Mouse (Mus musculus) cerebellum, adult 8-10 months (tissue): ENCODE measurements around the gene Satb2.
A peak's percentile ranks its signal among the peaks of the same experiment; 100 is the strongest.

ENCODE experiments used
- DNase-seq: peaks from one replicate; pipeline ENCODE4 v3.0.0; 2022

Gene Satb2

DNA sequence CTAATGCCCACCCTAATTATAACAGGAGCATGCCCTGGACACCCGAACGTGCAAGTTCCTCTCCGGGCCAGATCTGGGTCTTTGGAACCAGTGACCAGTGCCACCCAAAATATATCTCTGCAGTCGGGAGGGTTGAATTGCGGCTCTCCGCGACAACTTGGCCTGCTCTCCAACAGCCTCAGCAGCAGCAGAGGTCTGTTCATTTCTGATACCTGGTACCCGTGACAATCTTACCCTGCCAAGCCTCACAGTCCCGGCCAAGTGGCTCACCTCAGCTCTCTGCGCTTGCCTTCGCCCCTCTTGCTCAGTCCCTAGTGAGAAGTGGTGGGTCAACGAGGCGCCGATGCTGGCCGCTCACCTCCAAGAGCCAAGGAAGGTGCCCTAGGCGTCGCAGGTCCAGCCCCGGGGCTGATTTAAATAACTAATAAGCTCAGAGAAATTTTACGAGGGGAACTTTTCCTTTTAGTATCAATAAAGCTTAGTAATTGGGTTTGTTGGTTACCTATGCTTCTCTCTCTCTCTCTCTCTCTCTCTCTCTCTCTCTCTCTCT, at the start of gene Satb2:
Satb2 (minus strand) TSS at position 500 of the 550 bp plus-strand sequence.
- DNase-seq = no peak

DNA sequence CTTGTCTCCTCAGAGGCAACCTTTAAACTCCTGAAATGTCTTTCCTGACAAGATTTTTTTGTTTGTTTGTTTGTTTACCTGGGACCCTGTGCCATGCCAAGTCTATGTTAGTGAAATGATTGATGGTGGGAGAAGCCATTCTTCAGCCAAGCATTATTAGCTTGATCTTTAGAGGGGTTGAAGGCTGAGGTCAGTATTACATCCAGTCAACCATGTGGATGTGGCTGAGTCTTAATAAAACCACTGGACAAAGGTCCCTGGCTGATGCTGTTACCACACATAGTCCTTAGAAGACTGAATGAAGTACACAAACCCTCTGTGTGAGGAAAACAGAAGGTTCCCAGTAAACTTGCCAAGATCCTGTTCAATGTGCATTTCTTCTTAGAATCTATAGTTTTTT, 40.5 kb upstream of the Satb2 start:
- DNase-seq = no peak

DNA sequence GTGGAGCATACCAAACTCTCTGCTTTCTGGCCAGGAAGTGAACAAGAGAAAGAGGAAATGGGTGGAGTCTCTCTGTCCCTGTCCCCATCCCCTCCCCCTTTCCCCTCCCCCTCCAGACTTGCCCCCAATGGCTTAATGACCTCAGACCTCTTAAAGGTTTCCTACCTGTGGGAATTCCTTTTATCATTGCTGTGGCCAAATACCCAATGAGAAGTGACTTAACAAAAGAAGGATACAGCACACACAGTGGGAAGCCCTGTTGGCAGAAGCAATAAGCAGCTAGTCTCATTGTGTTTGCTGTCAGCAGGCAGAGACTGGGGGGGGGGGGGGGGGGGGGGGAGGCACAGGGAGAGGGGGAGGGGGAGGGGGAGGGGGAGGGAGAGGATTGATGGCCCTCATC, 35.4 kb upstream of the Satb2 start:
- no peak for DNase-seq

- DNase-seq = no peak
Measured at GRCm38 (mm10) chr1:57009171-57009570, 30.7 kb upstream of the Satb2 start.

DNA sequence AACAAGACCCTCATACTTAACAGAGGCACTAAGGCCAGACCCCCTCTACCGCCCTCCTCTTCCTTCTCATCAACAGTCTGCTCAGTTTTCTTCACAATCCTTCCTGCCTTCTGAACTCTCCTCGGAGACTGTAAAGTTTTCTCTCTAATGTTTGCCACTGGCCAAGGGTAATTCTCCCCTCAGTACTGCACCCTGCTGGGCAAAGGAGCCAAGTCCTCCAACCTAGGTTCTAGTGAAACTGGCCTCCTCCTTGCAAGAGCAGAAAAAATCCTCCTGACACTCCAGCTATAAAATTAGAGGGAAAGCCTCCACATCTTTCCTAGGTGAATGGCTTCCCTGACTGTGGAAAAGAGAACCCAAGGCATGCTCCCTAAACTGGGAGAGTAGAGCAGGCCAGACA, 16.6 kb upstream of the Satb2 start:
- DNase-seq = no peak

- DNase-seq = no peak
Measured at GRCm38 (mm10) chr1:56992310-56992709, 13.9 kb upstream of the Satb2 start.

DNA sequence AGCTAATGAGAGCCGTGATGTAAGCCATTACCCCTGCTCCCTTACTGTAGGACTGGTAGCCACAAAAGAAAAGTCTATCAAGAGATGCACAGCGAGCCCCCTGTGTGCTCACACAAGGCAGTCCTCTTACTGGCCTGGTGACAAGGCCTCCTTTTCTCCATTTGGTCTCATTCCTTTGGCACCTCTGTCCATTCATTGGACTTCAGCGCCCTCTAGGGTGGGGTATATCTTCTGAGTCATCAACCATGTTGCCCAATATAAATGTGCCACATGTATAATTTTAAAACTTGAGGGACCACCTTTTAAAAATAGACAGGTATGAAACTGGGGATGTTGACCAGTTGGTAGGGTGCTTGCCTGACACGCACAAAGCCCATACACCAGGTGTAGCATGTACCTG, 13.2 kb upstream of the Satb2 start:
- no peak for DNase-seq

- DNase-seq = no peak
Measured at GRCm38 (mm10) chr1:56984483-56984810, 6.0 kb upstream of the Satb2 start.

DNA sequence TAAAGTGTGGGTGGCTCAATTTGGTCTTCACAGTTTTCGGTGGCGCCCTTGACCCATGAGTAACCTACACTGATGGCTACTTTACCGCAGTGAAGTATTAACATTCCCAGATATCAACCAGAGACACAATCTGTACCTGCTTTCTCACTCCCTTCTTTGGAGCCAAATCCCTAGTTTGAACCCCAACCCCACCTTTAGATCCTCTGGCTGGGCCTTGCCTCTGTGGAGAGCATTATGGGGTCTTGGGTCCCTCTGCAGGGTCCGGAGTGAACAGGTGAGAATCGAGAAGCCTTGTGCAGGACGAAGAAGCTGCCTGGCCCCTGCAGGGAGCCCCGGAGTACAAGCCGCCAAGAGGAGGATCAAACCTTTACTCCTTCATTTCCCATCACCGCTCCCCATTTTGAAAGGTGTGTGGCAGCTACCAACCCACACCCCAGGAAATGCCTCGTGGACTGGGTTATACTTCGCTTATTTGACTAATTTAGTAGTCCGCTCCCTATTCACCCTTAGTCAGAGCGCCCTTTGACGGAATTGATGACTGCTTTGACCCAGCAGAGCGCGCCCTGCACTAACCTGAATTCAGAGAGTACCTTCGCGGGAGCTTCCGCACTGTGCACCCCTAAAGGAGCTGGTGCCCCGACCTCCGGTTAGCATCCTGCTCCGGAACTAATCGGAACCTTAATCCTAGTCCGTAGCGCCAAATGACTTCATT, 5.5 kb upstream of the Satb2 start:
- no peak for DNase-seq

- DNase-seq = no peak
Measured at GRCm38 (mm10) chr1:56983100-56983590, 4.7 kb upstream of the Satb2 start.

- no peak for DNase-seq
Measured at GRCm38 (mm10) chr1:56982631-56983030, 4.2 kb upstream of the Satb2 start.

GRCm38 (mm10) chr1:56981947-56982555, 3.6 kb upstream of the Satb2 start:
- no peak for DNase-seq

- no peak for DNase-seq
Measured at GRCm38 (mm10) chr1:56981508-56981907, 3.1 kb upstream of the Satb2 start.

DNA sequence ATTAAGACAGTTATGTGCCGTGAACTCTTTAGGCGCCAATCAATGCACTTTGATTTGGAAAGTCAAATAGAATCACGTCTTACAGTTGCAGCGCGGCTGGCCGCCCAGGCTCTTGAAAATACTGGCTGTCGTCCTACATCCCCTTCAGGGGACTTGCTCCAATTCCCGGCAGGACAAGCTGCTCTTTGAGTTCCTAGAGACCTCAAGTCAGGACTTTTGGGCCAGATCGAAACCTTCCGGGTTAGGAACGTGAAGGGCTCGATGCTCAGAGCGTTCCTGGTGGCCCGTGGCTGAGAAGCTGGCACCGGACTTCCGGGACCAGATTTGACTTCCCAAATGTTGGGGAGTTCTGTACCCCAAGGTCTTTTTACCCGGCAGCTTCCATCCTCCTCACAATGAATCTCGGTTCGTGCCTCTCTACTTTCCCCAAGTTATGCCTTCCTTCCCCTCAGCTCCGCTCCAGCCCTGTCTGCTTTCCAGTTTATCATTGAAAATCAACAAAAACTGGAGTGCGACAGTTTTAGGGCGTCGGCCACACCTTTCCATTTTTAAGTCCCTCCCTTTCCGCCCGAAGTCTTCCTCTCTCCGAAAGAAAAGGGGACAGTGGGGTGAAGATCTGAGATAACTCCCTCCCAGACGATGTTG, 2.3 kb upstream of the Satb2 start:
- no peak for DNase-seq

- no peak for DNase-seq
Measured at GRCm38 (mm10) chr1:56979531-56980395, 1.3 kb upstream of the Satb2 start.

DNA sequence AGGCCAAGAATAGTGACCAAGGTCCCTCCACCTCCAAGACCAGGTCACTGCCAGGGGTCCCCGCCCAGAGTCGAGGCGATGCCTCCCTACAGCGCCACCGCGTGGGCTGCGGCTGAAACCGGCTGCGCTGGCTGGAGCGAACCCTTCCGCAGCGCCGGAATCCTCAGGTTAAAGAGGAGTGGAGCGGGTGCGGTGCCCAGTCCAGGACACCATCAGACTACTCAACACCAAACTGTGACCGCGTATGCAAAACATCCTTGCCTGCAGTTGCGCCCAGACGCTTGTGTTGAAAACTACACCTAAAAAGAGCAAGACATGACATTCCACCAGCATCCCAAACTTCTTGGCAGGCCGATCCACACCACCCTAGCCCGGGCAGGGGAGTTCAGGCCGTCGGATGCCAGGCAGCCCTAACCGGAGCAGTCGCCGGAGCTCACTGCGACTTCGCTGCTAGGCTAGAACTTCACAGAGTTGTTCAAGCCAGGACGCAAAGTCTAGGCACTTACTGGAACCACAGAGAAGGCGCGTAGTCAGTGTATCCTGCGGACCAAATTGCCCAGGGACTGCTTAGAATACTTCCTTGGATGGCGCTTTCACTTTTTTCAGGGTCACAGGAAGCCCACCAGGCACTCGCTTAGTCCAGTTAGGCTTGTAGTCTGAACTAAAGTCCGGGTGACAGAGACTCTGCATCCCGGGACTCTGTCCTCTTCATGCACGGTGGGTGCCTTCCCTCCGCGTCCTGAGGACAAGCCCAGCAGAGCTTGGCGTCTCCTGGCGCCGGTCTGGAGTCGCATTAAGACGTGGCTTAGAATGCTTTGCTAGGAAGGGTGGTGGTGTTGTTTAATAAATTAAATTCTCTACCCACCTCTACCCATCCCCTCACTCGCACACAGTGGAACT, 999 bp downstream of the Satb2 start:
- DNase-seq = peak; percentile 57

DNA sequence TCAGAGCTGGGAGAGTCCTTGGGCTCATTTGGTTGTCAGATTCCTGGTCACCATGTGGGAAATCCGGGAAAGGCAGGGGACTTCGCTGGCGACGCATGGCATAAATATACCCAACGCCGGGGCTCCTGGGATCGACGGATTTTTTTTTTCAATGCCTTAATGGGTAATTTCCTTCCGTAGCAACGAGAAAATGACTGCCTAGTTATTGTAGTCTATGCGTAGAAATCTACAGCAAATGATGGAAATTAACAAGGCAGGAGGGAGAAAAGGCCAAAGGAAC, 1.7 kb downstream of the Satb2 start:
- no peak for DNase-seq

DNA sequence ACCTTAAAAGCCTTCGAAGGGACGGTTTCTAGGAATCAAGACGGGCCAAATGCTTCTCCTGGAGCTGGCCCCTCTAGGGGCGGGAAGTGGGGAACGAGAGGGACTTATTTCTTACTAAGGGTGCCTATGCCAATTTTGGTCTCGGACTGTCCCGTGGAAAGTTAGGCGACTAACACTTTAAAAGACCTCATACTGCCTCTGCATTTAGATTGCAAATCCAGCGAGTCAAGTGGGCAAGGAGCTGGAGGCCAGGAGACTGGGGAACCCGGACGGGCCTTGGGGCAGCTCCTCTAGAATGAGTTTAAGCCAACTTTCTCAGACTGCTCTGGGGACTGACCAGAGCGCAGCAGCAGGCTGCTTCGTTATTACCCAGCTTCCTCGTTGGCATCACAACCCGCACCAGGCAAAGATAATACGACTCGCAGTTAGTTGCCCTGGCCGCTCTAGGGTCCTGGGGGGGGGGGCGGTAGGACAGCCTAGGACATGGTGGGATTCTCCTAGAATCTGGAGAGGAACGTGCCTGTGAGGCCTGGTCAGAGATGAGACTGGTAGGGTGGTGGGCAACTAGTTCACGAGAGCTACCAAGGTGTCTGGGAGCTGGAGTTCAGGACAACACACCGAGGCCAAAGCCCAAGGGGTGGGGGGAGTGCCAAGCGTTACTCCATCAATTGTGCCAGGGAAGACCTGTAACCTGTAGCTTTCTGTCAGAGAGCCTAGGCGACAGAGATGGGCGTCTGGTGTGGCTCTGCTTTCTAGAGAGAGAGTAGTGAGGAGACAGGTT, 2.2 kb downstream of the Satb2 start:
- DNase-seq = no peak

DNA sequence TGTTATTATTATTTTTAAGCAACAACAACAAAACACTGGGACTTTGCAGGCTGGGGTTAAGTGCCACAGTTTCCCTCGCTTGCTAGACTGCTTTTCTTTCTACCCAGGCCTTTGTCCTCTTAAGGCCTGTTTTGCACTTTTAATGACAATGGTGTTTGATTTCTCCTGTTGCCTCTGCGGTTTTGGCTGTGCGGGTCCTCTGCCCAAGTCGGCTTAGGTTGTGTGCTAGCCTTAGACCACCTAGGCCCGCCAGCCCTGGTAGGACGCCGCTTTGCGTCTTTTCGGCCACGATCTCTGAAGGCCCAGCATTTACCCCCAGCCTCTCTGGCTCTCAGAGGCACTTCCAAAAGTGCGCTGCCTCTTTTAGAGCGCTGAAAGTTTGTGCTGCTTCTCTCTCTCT, 2.9 kb downstream of the Satb2 start:
- DNase-seq = no peak

DNA sequence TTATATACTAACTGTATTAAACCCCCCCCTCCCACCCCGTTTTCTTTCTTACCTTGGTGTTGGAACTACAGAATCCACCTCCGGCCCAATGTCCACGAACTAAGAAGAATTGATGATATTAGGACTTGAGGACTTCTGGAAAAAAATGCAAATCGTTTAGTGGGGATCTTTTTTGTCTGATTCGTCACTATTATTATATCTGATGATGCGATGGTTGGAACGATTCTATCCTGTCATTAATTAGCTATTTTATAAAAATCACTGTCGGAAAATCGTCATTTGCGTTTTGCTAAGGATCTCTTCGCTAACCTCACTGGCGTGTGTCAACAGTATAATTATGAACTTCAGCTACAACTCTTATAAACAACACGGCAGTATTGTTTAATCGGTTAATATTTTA, 4.3 kb downstream of the Satb2 start:
- no peak for DNase-seq

DNA sequence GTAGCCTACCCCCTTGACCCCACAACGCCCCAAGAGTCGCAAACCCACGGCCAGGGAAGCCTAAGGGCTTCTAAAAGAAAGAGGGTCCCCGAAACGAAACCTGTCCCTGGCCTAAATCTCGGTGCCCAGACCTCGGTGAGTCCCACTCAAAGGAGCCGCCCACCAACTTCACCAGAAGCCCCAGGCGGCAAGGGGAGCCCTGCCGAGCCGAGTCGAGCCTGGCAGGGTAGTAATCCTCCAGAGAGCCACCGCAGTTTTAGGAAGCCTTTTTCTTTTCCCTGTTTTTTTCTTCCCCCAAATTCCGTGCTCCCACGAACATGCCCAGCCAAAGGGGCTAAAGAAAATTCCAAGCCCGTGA, 4.9 kb downstream of the Satb2 start:
- DNase-seq = no peak
